Mouse (Mus musculus) v-Abl transformed pro-B cells (cell line): Measurements from ENCODE around the gene 1700017B05Rik.

Source experiments
- in situ Hi-C, 2 experiments: fragments of 400-800 bp; cut with MboI; formaldehyde crosslinking; loops; one replicate each; pipeline ENCODE4 v1.15.1; 2025; ENCODE audit not compliant: unreplicated experiment in 2 of 2

1700017B05Rik gene

GRCm38 (mm10) chr9:57228186-57228585 is 34.2 kb downstream of the 1700017B05Rik start:
- in situ Hi-C loops, result loop anchor here in 1 of 2 experiments (25.0 kb wide), 2 partner anchors 459 to 784 kb away; partner anchors contain the start of genes Cyp11a1, Cyp1a1 and Cyp1a2

- in situ Hi-C loops, result loop anchor here in 1 of 2 experiments (25.0 kb wide), 2 partner anchors 460 to 785 kb away; partner anchors contain the start of genes Cyp11a1, Cyp1a1 and Cyp1a2
Observed at GRCm38 (mm10) chr9:57227203-57227602, 35.2 kb downstream of the 1700017B05Rik start.

- in situ Hi-C loops, result loop anchor here in 1 of 2 experiments (25.0 kb wide), 2 partner anchors 461 to 786 kb away; partner anchors contain the start of genes Cyp11a1, Cyp1a1 and Cyp1a2
Observed at GRCm38 (mm10) chr9:57226628-57227122, 35.7 kb downstream of the 1700017B05Rik start.

DNA sequence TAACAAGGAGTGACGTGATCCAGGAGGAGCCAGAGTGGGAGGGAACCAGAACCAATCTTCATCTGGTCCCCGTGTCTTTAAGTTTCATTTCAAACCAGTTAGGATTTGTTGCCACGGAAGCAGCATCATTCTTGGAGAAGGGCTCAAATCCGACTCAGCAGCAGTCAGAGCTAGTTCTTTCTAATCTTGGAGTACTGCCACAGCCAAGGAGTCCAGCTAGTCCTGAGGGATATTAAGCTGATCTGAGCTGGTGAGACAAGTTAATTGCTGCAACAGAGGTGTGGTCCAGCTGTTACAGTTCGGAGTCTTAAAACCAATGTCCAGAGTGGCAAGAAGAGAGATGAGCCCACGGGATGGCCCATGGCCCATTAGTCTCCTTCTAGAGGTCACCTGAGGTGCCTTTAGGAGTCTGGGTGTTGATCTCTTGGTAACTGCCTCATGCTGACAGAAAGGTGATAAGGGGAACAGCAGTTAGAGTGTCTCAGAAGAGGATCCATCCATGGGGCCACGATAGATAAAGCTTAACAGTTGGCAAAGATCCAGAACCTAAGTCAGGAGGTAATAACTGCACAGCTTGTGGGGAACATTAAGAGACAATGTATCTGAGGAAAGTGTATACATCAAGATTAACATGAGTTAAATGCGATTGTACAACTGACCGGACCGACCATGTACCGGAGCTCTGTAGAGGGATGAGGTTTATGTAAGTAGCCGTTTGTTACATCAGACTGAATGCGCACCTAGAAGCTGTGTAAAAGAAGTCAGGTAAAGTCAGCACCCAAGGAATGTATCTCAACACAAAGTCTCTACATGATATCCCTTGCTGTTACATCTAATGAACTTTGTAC is 36.4 kb downstream of the 1700017B05Rik start:
- in situ Hi-C loops, result loop anchor here in 1 of 2 experiments (25.0 kb wide), 2 partner anchors 461 to 786 kb away; partner anchors contain the start of genes Cyp11a1, Cyp1a1 and Cyp1a2

GRCm38 (mm10) chr9:57223341-57223740 is 39.1 kb downstream of the 1700017B05Rik start:
- in situ Hi-C loops, result loop anchor here in 1 of 2 experiments (25.0 kb wide), 2 partner anchors 514 to 789 kb away; partner anchors contain the start of gene Cyp11a1

- in situ Hi-C loops, result loop anchor here in 1 of 2 experiments (25.0 kb wide), 2 partner anchors 517 to 792 kb away; partner anchors contain the start of gene Cyp11a1
Observed at GRCm38 (mm10) chr9:57220356-57220755, 42.1 kb downstream of the 1700017B05Rik start.

- in situ Hi-C loops, result loop anchor here (5.0 to 25.0 kb wide), 5 partner anchors 55 to 793 kb away; partner anchors contain the start of gene Cyp11a1 (in 1 of the 2)
Observed at GRCm38 (mm10) chr9:57219511-57219910, 42.9 kb downstream of the 1700017B05Rik start.

GRCm38 (mm10) chr9:57218776-57219175 is 43.6 kb downstream of the 1700017B05Rik start:
- in situ Hi-C loops, result loop anchor here (5.0 to 25.0 kb wide), 5 partner anchors 54 to 794 kb away; partner anchors contain the start of gene Cyp11a1 (in 1 of the 2)

- in situ Hi-C loops, result loop anchor here (5.0 to 25.0 kb wide), 5 partner anchors 52 to 795 kb away; partner anchors contain the start of gene Cyp11a1 (in 1 of the 2)
Observed at GRCm38 (mm10) chr9:57217220-57217619, 45.2 kb downstream of the 1700017B05Rik start.

DNA sequence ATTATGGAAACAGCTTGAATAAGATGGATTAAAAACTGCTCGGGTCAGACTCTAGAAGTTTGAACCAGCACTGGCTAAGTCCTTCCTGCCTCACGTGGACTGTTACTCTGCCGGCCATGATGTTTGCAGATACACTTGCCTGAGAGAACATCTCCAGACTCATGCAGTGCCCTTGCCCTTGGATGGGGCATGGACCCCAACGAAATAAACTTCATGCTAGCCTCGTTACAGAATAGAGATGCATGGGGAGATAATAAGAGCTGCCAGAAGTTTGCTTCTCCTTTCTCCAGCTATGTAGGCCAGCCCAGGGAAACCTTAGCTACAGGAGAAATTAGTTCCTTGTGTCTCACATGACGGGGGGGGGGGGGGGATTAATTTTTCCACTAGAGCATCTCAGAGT is 47.9 kb downstream of the 1700017B05Rik start:
- in situ Hi-C loops, result loop anchor here (10.0 to 25.0 kb wide), 3 partner anchors 50 to 798 kb away; partner anchors contain the start of gene Cyp11a1 (in 1 of the 2)

DNA sequence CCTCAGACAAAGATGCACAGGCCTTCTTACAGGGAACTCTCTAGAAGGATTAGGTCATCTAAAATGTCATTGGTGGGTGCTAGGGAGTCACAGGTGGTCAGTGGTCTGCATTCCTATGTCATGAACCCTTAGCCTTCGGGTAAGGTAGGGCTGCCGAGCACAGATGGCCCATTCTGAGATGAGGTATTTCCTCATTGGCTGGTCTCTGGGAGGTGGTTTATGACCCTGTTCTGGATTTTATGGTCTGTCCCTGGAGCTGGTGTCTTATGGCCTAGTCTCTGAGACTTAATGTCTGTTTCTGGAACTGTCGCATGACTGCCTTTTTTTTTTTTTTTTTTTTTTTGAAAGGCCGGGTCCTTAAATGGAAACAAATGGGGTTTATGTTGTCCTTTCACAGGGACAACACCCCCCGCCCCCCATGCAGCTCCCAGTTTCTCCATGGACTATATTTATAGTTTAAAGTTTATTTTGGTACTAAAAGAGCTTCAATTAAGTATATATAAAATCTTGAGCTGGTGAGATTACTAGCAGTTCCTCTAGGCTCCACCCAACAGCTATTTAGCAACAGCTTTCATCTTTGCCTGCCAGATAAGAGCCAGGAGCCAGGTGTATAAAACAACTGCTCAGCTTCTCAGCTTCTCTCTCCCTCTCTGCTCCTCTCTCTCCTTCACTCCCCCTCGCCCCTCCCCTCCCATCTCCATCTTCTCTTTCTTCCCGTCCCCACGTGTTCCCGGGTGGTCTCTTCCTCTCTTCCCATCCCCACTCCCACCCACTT is 49.8 kb downstream of the 1700017B05Rik start:
- in situ Hi-C loops, result loop anchor here (10.0 to 25.0 kb wide), 3 partner anchors 48 to 800 kb away; partner anchors contain the start of gene Cyp11a1 (in 1 of the 2)

DNA sequence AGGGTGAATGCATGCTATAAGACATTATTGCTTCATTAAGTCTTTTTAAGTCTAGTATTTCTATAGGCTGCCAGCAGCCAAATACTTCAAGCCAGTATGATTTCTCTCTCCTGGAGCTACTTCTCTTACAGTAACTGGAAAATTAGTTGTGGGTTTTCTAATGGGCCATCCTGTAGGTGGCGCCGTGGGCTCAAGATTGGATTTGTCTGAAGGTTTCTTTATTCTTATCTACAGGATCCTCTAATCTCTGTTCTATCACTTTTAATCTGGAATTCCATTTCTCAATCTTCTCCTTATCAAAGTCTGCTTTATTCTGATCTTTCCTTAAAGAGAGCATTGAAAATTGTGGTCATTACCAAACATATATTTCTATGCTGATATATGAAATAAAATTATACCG is 53.1 kb downstream of the 1700017B05Rik start:
- in situ Hi-C loops, result loop anchor here in 1 of 2 experiments (5.0 to 25.0 kb wide), 4 partner anchors 47 to 803 kb away; partner anchors contain the start of gene Cyp11a1

DNA sequence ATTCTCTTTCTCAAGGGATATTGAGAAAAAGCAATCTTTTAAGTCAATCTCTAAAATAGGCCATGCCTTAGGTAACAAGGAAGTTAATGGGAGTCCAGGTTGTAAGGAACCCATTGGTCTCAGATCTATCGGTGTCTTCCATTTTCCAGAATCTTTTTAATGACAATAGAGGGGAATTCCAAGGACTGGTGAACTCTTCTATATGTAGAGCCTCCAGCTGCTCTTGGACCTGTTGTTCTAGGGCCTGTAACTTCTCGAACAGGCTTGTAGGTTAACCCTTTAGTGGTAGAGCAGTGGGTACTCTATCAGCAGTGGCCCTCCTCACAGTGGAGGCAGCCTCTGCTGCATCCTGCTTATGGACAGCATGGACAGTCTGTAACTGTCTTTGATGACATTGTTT is 55.5 kb downstream of the 1700017B05Rik start:
- in situ Hi-C loops, result loop anchor here in 1 of 2 experiments (5.0 to 25.0 kb wide), 4 partner anchors 45 to 805 kb away; partner anchors contain the start of gene Cyp11a1

DNA sequence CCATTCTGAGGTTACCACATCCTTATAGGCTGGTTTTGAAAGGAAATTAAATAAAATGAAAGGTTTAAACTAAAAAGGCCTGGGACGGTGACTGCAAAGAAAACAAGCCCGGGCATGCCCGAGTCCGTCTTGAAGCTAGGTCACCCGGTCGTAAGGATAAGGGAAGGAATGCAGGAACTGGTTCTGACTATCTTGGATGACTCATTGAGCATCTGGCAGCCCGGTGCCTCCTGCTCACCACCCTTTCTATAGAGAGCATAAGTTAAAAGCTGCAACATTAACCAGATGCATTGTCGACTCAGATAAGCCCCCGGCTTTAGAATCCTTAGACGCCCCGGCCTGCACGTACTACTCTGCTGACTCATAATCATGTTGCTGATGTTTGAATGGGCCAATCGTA is 58.8 kb downstream of the 1700017B05Rik start:
- in situ Hi-C loops, result loop anchor here in 1 of 2 experiments (25.0 kb wide), 2 partner anchors 534 to 809 kb away; partner anchors contain the start of gene Cyp11a1
